Mouse (Mus musculus): ENCODE results near the gene Slf1.

DNA sequence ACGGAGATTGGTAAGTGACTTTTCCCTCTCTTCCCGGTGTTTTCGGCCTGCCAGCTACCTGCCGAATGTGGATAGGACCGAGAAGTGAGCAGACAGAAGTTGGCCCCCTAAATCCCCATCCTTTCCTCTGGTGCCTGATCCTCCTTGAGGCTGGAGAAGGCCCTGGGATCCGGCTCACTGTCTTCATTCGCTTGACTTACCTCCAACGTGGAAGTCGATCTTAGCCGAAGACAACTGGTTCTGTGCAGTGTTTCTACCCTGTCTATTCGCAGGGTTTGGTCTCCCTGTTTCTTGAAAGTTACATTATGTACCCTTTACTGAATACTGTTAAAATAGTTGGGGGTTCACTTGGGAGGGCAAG, 328 bp upstream of the Slf1 start:
- TF ChIP-seq EP300 (IDR thresholded peaks at IDR 0.05; ENCODE audit: low read depth) (no peak), CTCF (IDR thresholded peaks at IDR 0.05; ENCODE audit: low read depth) (no peak)
